Mouse (Mus musculus): ENCODE measurements around the gene Sart3.

GRCm38 (mm10) chr5:113786985-113787384 is 14.7 kb upstream of the Sart3 start:
- TF ChIP-seq POLR2A (IDR thresholded peaks at IDR 0.05; ENCODE audit: borderline replicate concordance, extremely low read depth, insufficient read depth, insufficient read length, poor library complexity, severe bottlenecking) = no peak
- TF ChIP-seq CTCF (IDR thresholded peaks at IDR 0.05; ENCODE audit: borderline replicate concordance, extremely low read depth, insufficient read depth, insufficient read length) = no peak

Measured in brain, embryonic 14.5 days (tissue).